Mouse (Mus musculus) urinary bladder, postnatal 36 days (tissue): ENCODE measurements around the gene Acvr2a.

Source experiments
- DNase-seq, 2 experiments: peaks; one replicate each; pipeline ENCODE4 v3.0.0; 2022; ENCODE audit warnings: low spot score in 2 of 2, mixed read lengths in 1 of 2

The Acvr2a gene

DNA sequence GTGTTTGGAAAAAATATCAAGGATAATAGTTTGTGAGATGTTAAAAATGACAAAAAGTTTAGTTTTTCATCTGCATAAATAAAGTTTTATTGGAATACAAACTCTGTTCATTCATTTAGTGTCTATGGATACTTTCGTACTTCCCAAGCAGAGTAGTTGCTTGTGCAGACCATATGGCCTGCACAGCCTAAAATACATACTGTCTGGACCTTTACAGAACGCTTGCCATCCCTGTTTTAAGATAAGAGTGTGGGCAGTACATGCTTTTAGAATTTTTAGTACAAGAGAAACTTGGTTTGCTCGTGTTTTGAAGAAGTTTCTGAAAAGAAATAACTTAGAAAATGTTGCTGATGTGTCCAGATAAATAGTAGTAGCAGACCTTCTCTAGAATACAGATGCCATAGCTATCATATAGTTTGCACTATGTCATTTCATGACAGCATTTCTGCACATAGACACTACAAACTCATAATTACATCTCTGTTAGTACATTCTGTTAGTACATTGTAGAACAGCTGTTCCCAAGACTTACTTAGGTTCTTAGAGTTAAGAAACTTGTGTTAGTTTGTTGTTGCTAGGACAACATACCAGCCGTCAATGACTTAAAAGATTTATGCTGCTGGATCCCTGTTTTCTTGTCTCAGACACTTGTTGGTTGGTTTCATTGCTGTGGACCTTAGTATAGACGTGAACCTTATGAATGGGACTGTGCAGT is 54.4 kb downstream of the Acvr2a start:
- no peak for DNase-seq

DNA sequence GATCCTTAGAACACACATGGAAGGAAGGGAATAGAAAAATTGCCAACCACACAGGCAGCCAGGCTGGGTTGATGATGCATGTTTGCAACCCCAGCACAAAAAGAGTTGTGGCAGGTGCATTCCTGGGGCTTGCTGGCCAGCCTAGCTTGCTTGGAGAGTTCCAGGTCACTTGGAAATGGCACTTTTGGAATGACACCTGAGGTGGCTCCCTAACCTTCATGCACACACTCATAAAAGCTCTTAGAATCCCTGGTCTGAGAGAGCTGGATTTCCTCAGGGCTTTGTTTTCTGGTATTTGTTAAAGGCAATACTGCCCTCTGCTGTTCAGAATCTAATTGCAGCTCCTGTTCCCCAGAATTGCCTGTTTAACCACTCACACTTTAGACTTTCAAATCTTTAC is 72.0 kb downstream of the Acvr2a start:
- DNase-seq, result peak; percentile 35

DNA sequence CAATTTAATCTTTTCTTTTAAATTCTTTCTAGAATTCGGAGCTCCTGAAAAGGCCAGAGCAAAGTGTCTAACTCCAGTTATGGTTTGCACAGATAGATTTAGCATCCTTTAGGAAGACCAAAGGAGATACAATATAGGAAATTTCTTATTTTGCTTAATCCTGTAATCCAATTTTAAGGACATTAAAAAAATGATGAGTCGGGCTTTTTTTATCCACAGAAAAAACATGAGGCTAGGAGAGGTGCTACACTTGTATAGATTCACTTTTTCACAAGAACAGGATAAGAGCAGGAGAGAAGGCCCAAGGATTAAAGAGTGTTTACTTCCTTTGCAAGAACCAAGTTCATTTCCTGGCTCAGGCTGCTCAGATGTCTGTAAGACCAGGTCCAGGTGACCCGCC is 81.3 kb downstream of the Acvr2a start:
- DNase-seq, result no peak

DNA sequence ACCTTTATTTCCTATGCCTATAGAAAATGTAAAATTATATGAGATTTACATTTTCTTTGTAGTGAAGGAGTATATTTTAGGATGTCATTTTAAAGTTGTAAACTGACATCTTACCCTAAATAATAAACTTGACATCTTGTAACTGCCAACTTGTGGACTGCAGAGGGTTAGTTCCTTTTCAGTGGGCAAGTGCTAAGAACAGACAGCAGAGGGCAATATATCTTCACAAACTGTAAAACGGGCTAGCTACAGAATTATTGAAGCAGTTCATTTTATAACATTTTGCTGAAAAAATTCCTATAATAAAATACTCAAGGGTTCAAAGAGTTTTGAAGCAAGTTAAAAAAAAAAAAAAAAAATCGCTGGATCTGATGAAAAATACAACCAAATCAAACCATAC is 95.0 kb downstream of the Acvr2a start:
- no peak for DNase-seq

DNA sequence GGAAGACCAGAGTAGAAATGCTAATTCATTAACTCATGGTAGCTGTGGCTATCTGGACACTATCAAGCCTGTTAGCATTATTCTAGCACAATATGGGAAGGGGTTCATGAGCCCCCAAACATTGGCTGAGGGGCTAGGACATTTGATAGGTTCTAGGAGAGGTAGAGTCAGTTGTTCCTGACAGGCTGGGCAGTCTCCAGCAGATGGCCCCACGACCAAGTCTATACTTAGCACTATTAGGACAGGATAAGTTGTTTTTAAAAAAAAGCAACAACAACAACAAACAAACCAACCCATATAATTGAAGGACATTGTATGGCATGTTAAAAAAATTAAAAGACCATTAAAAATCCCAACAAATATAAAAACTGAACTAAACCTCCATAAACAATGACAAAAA is 100.3 kb downstream of the Acvr2a start:
- no peak for DNase-seq

DNA sequence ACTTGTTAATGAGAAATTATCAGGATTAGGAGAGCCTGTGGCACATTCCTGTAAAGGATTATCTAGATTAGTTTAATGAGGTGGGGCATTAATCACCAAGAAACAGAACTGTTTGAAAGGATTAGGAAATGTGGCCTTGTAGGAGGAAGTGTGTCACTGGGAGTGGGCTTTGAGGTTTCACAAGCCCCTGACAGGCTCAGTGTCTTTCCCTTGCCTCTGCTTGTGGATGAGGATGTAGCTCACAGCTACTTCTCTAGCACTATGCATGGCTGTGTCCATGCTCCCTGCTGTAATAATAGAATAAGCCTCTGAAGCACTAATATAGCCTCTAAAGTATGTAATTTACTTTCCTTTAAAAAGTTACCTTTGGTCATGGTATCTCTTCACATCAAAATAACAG is 101.9 kb downstream of the Acvr2a start:
- no peak for DNase-seq

DNA sequence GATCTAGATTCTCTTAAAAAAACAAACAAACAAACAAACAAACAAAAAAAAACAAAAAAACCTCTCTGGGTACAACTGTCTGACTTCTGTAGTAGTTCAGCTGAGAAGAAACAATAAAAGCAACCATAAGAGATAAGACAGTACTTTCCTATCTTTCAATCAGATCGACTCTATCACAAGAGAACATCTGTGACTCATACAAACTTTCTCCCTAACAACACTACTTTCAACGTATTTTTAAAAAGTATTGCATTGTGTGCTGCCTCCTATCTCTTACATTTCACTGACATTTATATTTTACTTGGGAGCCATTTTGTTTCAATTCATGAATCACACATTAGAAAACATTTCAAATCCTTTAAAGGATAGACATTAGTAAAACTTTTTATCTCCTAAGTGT is 121.1 kb downstream of the Acvr2a start:
- no peak for DNase-seq

DNA sequence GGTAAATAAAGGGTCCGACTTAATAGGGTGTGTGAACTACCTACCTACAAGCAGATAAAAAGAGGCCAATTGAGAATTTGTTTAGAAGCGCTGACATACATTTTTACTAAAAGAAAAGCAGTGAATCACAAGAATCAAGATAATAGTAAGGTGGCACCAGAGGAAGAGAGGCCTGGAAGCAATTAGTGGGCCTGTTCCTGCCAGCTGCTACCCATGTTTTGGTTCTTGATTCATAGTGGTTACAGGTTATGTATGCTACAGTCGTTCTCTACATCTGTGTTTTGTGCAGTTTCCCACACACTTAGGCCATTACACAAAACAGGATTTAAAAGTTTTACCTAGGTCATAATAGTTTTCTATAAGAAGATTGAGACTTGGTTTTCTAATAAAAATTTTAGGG is 133.9 kb downstream of the Acvr2a start:
- DNase-seq, result no peak

DNA sequence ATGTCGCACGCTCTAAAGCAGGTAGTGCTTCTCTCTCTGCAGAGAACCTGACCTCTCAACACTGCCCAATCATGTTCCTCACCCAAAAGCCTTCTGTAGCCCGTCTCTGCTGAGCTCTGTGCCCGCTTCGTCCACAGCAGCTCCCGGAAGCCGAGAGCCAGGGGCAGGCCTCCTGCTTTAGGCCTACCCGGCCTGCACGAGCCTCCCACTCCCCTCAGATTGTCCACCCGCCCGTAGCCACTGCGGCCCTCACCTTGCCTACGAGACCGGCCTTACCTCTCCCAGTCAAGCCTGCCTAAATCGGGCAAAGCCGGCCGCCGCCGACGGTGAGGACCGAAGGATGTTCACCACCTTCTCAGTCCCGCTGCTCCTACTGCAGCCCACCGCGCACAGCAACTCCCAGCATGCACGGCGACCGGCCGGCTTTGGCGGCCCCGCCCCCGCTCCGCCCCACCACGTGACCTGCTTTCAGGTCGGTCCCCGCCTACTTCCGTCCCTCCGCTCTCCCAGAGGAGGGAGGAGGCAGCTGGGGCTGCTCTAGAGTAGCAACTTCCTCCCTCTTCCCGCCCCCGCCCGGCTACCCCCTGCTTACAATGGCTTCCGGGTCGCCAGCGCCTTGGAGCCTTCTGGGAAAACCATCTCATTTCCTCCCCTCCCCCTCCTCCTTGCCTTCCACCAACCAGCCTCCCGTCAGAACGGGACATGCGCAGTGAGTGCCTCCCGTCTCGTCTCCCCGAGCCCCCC is 135.1 kb downstream of the Acvr2a start, which contains the start of gene Mbd5:
Gene Mbd5, plus strand, starts transcription at position 668 of the 744 bp plus-strand sequence.
- DNase-seq, result peak; percentile 96 to 99

DNA sequence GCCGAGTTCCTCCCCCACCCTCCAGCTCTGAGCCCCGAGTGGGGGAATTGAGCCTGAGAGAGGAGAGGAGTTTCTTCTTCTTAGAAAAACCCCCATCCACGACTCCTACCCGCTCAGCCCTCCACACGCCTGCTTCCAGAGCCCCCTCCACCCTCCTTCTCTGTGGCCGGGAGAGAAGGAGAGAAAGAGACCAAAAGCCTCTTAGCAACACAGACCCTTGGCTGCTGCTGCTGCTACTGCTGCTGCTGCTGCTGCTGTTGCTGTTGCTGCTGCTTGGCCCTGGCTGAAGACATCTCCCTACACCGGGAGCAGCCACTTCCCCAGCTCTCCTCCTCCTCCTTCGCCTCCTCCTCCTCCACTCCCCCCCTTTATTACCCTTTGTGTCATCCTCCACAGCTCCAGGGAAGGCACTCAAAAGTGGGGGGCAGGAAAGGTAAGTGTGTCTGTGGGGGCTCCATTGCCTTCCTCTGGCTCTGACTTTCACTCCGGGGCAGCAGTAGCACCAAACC is 135.9 kb downstream of the Acvr2a start:
- peak; percentile 19 to 32 for DNase-seq

DNA sequence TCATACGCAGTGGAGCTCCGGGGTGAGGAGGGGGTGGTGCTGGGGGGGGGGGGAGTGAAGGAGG is 136.2 kb downstream of the Acvr2a start, which contains the start of gene Orc4:
Gene Orc4, minus strand, starts transcription at position 26 of the 64 bp plus-strand sequence.
- no peak for DNase-seq

DNA sequence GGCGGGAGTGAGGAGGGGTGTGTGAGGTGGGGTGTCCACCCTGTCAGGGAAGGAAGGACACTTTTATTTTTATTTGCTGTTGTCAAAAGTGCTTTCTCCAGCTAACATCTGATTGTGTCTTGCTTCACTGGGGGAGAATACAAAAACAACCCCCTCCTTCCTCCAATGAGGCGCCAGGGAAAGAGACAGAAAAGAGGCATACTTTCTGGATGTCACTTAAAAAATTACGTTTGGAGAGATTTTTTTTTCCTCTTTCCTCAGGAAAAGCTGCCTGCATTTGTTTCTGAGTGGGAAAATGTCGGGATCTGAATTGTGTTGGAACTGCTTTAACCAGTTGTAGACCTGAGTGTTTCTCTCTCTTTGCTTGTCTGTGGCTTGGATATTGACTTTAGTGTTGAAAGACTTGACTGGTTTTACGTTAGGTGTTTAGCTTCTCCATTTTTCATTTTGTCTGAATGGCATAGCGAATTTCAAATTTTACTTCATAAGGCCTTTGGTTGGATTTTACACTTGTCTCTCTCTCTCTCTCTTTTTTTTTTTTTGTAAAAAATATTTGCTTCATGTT is 136.5 kb downstream of the Acvr2a start:
- DNase-seq, result no peak
